Mouse (Mus musculus) stomach, embryonic 14.5 days (tissue): ENCODE results near the gene Npas4. TPM values are rescaled to one million over a fixed set of nuclear protein-coding genes. Genes with fewer than 3 reads are reported as not detected.
"Not testable (repeated sequence)": the region's sequence is repeated elsewhere in the genome, so short reads cannot be mapped to it uniquely, and the experiment has no call there.

ENCODE experiments used
- ATAC-seq: fragments of 200-750 bp; cut with Nextera tagmentation; 2 replicates; pipeline ENCODE4 v1.8.0; 2017; ENCODE audit warnings: low read depth, moderate TSS enrichment; ENCODE audit not compliant: insufficient number of reproducible peaks, insufficient read depth, low FRiP score
- H3K27ac ChIP-seq: fragments of 300-500 bp; sonication (generic); 2 replicates; pipeline ENCODE4 v1.5.1; 2014; ENCODE audit warnings: mild to moderate bottlenecking, low read length, moderate library complexity, mixed read lengths
- H3K27me3 ChIP-seq: fragments of 300-500 bp; sonication (generic); 2 replicates; pipeline ENCODE4 v1.6.1; 2014; ENCODE audit warnings: low read length, control low read depth, mixed read lengths; ENCODE audit not compliant: control insufficient read depth, insufficient read depth
- H3K36me3 ChIP-seq: fragments of 300-500 bp; sonication (generic); 2 replicates; pipeline ENCODE4 v1.6.1; 2014; ENCODE audit warnings: mild to moderate bottlenecking, control low read depth, low read length, moderate library complexity, mixed read lengths; ENCODE audit not compliant: control insufficient read depth, insufficient read depth
- H3K4me1 ChIP-seq: fragments of 300-500 bp; sonication (generic); 2 replicates; pipeline ENCODE4 v1.6.1; 2014; ENCODE audit warnings: low read length, control low read depth, mixed read lengths; ENCODE audit not compliant: control insufficient read depth, insufficient read depth
- H3K4me2 ChIP-seq: fragments of 300-500 bp; sonication (generic); replicated peaks from 2 replicates; pipeline ENCODE4 v1.6.1; 2014; ENCODE audit warnings: low read depth, low read length, control low read depth
- H3K4me3 ChIP-seq: fragments of 300-500 bp; sonication (generic); 2 replicates; pipeline ENCODE4 v1.5.1; 2014; ENCODE audit warnings: low read depth, low read length, control low read depth
- H3K9ac ChIP-seq: fragments of 300-500 bp; sonication (generic); replicated peaks from 2 replicates; pipeline ENCODE4 v1.6.1; 2014; ENCODE audit warnings: low read depth, mild to moderate bottlenecking, control low read depth, low read length, moderate library complexity, mixed read lengths
- H3K9me3 ChIP-seq: fragments of 300-500 bp; sonication (generic); 2 replicates; pipeline ENCODE4 v1.6.1; 2016; ENCODE audit warnings: low read depth, low read length, control low read depth; ENCODE audit not compliant: control insufficient read depth
- whole genome bisulfite sequencing: fragments of 180-500 bp; shearing (Covaris S2); extraction: QIAGEN DNeasy Blood & Tissue Kit; methylation state at CpG from one replicate; pipeline ENCODE4 v1.1.7; 2014; 5-methylcytosine and 5-hydroxymethylcytosine counted together
- polyA plus RNA-seq: library from polyadenylated mRNA; unstranded; fragments of >200 nt; fragmentation: Nextera tagmentation; extraction: Ambion mirVana; gene quantifications from 2 replicates; pipeline ENCODE4 v1.2.1, GENCODE M21; 2014

Npas4 gene
- polyA plus RNA-seq, 1 experiment from 2014 or later: 0.26 TPM

DNA sequence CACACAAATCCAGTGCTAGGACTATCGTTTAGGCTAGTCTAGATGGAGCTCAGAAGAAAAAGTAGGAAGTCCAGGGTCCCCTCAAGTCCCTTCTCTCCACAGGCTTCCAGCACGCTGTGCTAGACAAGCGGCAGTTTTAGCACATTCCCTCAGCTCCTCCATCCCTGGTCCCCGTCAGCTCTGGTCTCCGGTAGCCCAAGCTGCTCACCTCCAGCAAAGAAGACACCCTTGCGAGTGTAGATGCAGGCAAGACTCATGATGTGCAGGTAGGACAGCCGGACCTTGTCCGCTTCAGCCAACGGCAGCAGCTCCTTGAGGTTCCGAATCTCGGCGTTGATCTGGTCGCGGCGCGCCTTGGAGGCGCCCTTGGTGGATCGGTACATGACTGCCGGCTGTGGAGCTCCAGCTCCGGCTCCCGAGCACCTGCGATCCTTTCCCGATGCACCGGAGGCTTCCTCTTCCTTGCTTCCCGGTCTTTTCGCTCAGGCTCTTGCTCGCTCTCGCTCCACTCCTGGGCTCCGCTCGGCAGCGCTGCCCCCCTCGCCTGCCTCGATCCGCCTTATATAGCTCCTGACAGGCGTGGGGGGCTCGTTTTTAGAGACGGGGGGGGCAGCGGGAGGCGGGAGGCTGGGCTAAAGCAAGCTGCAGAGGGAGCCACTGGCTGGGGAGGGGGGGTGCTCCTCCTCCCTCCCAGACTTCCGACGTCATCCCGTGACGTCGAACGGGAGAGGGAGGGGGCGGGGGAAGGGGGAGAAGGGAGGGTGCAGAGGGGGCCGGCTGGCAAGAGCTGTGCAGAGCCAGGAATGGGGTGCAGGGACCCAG is 471 bp downstream of the Npas4 start:
- Histone ChIP-seq H3K36me3 (no peaks in the 10 kb centered on the region; the same call in 1 of the 2 replicates), H3K4me1 (no peaks in the 10 kb centered on the region), H3K27me3 (peaks cover 19% of the 10 kb centered on the region), H3K4me3 (no peak overlapping the region), H3K4me2 (no peak overlapping the region), H3K9me3 (no peaks in the 10 kb centered on the region), H3K27ac (no peak overlapping the region), H3K9ac (no peak overlapping the region)
- no peak for ATAC-seq
- WGBS: 23% methylated on average over 42 of the region's 47 CpGs

DNA sequence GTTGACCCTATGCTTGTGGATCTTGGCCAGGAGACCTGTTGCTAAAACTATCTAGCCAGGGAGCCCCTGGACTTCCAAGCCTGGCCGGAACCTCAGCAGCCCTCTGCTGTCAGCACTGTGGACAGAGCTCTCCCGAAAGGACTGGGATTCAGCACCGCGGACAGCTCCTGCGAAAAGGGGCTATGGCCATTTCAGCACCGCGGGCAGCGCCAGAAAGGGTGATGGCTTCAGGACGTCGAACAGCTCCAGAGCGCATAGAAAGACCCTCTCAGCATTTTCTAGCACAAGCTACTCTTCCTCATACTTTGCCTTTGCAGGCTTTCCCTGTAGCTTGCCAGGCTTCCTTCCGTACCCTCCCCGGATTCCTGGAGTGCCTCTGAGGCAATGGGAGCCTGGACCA is 1.1 kb downstream of the Npas4 start:
- ATAC-seq: no peak
- H3K27me3 ChIP-seq: peaks cover 19% of the 10 kb centered on the region
- 3% methylated on average over 13 of the region's 13 CpGs for WGBS

DNA sequence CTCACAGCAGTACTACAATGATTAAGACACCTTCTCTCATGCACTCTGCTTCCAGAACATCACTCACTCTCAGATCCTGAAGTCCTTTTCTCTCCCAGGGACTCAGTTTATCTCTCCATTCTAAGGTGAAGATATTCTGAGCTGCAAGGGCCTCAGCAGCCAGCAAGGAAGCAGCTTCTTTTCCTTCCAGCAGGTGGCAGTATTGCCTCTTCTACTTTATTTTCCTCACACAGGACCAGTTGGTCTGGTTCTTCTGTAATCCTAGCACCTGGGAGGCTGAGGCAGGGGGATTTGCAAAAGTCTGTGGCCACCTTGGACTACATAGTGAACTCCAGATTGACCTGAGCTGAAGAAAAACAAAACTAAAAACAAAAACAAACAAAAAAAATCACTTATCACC is 8.3 kb downstream of the Npas4 start:
- no peaks in the 10 kb centered on the region for H3K36me3 ChIP-seq
- no peak for ATAC-seq
- H3K4me2 ChIP-seq: no peak overlapping the region
- H3K9me3 ChIP-seq: no peaks in the 10 kb centered on the region
- H3K4me1 ChIP-seq: no peaks in the 10 kb centered on the region
- no peak overlapping the region for H3K4me3 ChIP-seq
- H3K9ac ChIP-seq: no peak overlapping the region
- H3K27me3 ChIP-seq: peaks cover 9% of the 10 kb centered on the region; the same call in 1 of the 2 replicates
- H3K27ac ChIP-seq: no peak overlapping the region

More for the DNA sequence above, 1.1 kb downstream of the Npas4 start:
- no peaks in the 10 kb centered on the region; the same call in 1 of the 2 replicates for H3K36me3 ChIP-seq
- H3K9me3 ChIP-seq: no peaks in the 10 kb centered on the region
- H3K4me3 ChIP-seq: no peak overlapping the region
- no peak overlapping the region for H3K27ac ChIP-seq
- H3K4me2 ChIP-seq: no peak overlapping the region
- H3K4me1 ChIP-seq: no peaks in the 10 kb centered on the region
- no peak overlapping the region for H3K9ac ChIP-seq

DNA sequence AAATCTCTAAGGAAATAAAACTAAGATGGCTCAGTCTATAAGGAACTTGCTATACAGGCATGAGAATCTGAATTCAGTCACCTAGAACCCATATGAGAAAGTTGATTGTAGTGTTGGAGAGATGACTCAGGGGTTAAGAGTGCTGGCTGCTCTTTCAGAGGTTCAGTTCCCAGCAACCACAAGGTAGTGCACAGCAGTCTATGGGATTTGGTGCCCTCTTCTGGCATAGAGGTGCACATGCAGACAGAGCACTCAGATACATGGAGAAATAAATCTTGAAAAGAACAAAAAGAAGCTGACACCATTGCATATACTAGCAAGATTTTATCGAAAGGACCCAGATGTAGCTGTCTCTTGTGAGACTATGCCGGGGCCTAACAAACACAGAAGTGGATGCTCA is 21.9 kb downstream of the Npas4 start:
- ATAC-seq: no peak
- Histone ChIP-seq H3K9me3 (no peaks in the 10 kb centered on the region), H3K9ac (no peak overlapping the region), H3K4me3 (no peak overlapping the region), H3K4me2 (no peak overlapping the region), H3K27ac (no peak overlapping the region), H3K4me1 (no peaks in the 10 kb centered on the region), H3K27me3 (no peaks in the 10 kb centered on the region), H3K36me3 (peaks cover 13% of the 10 kb centered on the region)
- 78% methylated on average over 2 of the region's 2 CpGs for WGBS

DNA sequence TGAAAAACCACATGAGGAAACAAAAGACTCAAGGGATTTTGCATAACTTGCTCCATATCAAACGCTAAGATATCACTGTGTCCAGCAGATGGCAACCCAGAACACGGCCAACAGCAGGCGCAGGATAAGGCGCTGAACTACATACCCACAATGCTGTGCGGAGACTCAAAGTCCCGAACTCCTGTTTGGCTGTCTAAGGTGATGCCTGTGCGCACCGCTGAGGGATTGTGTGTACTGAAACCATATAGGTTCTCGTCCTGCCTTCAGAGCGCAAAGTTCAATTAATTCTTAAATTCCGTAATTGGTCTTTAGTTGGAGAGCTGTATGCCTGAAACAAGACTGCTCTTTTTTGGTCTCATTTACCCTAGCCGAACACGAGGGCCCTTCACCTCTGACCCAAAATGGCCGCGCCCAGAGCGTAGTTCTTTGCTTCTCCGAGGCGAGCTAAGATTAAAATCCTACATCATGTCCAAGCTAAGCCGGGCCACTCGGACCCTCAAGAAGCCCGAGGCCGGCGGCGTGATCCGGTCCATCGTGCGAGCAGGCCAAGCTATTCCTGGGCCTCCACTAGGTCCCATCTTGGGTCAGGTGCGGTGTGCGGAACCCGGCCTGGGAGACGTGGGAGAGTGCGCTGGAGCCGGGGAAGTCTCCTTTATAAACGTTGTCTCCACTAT is 28.1 kb downstream of the Npas4 start, which contains the start of gene Mrpl11:
Gene Mrpl11 (plus strand): TSS at position 220 of the 674 bp plus-strand sequence.
- peak; percentile 98 for ATAC-seq
- no peaks in the 10 kb centered on the region for H3K9me3 ChIP-seq
- peak within 1 kb of the TSS; percentile 85 for H3K27ac ChIP-seq
- under 1% methylated on average over 34 of the region's 34 CpGs for WGBS
- H3K36me3 ChIP-seq: peaks cover 13% of the 10 kb centered on the region
- H3K27me3 ChIP-seq: no peaks in the 10 kb centered on the region
- peak within 1 kb of the TSS; percentile 84 for H3K4me3 ChIP-seq
- H3K4me2 ChIP-seq: peak within 1 kb of the TSS; percentile 74
- H3K9ac ChIP-seq: peak within 1 kb of the TSS; percentile 63
- peaks cover 5% of the 10 kb centered on the region; the same call in 1 of the 2 replicates for H3K4me1 ChIP-seq

DNA sequence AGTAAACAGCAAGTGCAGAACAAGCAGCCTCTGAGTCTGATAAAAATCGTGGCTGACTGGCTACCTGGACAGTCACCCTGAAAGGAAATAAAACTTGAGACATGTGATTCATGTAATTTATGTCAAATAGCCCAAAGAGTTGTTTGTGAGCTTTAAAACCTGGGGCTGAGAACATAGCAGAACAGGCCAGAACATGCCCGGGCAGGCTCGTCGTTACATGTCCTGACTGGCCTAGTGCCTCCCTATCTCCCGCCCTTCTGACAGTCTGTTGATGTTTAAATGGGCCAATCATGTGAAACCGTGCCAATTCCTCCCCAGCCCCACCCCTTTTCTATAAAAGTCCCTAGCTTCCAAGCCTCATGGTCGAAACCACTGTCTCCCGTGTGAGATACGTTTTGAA is 41.5 kb downstream of the Npas4 start:
- not testable (repeated sequence) for H3K9ac ChIP-seq, H3K36me3 ChIP-seq, H3K4me1 ChIP-seq, H3K27ac ChIP-seq, H3K9me3 ChIP-seq, H3K27me3 ChIP-seq, ATAC-seq, H3K4me3 ChIP-seq, H3K4me2 ChIP-seq
- 82% methylated on average over 9 of the region's 9 CpGs for WGBS

DNA sequence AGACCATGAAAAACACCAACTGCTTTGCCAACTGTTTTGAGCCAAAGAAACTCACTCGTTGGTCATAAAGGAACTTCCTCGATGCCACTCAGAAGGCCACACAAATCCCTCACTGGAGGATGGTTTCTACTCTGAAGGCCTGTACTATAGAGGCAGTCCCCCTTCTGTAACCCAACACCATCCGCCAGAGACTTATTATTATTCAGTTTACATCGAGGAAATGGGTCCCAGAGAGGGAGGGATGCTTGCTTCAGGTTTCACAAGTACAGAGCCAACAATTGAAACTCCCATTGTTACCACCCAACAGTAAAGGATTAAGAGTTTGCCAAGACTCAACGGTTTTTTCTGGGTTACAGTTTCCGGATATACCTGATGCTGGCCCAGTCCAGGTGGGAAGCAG is 44.6 kb downstream of the Npas4 start:
- no peak overlapping the region for H3K9ac ChIP-seq
- H3K4me3 ChIP-seq: no peak overlapping the region
- H3K4me1 ChIP-seq: peaks cover 10% of the 10 kb centered on the region
- H3K36me3 ChIP-seq: no peaks in the 10 kb centered on the region
- no peaks in the 10 kb centered on the region for H3K27me3 ChIP-seq
- ATAC-seq: no peak
- H3K27ac ChIP-seq: no peak overlapping the region
- H3K4me2 ChIP-seq: no peak overlapping the region
- WGBS: 45% methylated on average over 6 of the region's 6 CpGs
- no peaks in the 10 kb centered on the region for H3K9me3 ChIP-seq

DNA sequence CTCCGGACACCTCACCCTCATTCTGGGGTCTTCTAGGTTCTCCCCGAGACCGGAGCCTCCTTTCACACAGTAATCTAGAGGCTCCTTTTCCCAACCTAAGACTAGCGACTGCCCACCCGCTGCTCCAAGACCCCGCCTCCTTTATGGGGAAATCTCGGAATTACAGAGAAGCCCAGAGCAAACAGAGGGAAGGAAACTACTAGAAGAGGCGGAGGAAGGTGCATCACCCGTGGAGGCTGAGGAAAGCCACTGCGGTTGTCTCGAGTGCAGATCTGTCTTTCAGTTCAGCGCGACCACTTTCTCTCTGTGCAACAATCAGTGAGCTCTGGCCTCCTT is 46.9 kb downstream of the Npas4 start:
- H3K4me1 ChIP-seq: peaks cover 10% of the 10 kb centered on the region
- no peak for ATAC-seq
- no peaks in the 10 kb centered on the region for H3K9me3 ChIP-seq
- H3K4me3 ChIP-seq: peak overlapping the region; percentile 57
- H3K4me2 ChIP-seq: peak overlapping the region; percentile 89
- H3K27me3 ChIP-seq: no peaks in the 10 kb centered on the region
- no peak overlapping the region for H3K27ac ChIP-seq
- no peak overlapping the region; the same call in 1 of the 2 replicates for H3K9ac ChIP-seq
- no peaks in the 10 kb centered on the region for H3K36me3 ChIP-seq
- WGBS: 6% methylated on average over 13 of the region's 13 CpGs
